Mouse (Mus musculus) forebrain, embryonic 12.5 days (tissue): Measurements from ENCODE around the gene Gm10358. TPM values are rescaled to one million over a fixed set of nuclear protein-coding genes. Genes with fewer than 3 reads are reported as not detected.
"Not testable (repeated sequence)": the region's sequence is repeated elsewhere in the genome, so short reads cannot be mapped to it uniquely, and the experiment has no call there.

Experiments
- ATAC-seq: fragments of 200-750 bp; cut with Nextera tagmentation; 2 replicates; pipeline ENCODE4 v1.8.0; 2017; ENCODE audit warnings: moderate TSS enrichment; ENCODE audit not compliant: low FRiP score
- H3K27ac ChIP-seq: fragments of 300-500 bp; sonication (generic); 2 replicates; pipeline ENCODE4 v1.5.1; 2016; ENCODE audit warnings: mild to moderate bottlenecking
- H3K27me3 ChIP-seq: fragments of 300-500 bp; sonication (generic); 2 replicates; pipeline ENCODE4 v1.6.1; 2016; ENCODE audit warnings: mild to moderate bottlenecking
- H3K36me3 ChIP-seq: fragments of 300-500 bp; sonication (generic); replicated peaks from 2 replicates; pipeline ENCODE4 v1.6.1; 2016; ENCODE audit warnings: mild to moderate bottlenecking
- H3K4me1 ChIP-seq: fragments of 300-500 bp; sonication (generic); 2 replicates; pipeline ENCODE4 v1.6.1; 2016
- H3K4me2 ChIP-seq: fragments of 300-500 bp; sonication (generic); 2 replicates; pipeline ENCODE4 v1.6.1; 2016; ENCODE audit warnings: mild to moderate bottlenecking, moderate library complexity
- H3K4me3 ChIP-seq: fragments of 300-500 bp; sonication (generic); replicated peaks from 2 replicates; pipeline ENCODE4 v1.5.1; 2016; ENCODE audit warnings: mild to moderate bottlenecking
- H3K9ac ChIP-seq: fragments of 300-500 bp; sonication (generic); 2 replicates; pipeline ENCODE4 v1.6.1; 2016; ENCODE audit warnings: mild to moderate bottlenecking
- H3K9me3 ChIP-seq: fragments of 300-500 bp; sonication (generic); 2 replicates; pipeline ENCODE4 v1.6.1; 2016
- WGBS: fragments of 180-500 bp; shearing (Covaris S2); methylation state at CpG from one replicate; pipeline ENCODE4 v1.1.7; 2016; 5-methylcytosine and 5-hydroxymethylcytosine counted together
- polyA plus RNA-seq: library from polyadenylated mRNA; unstranded; fragments of >200 nt; fragmentation: Nextera tagmentation; extraction: Ambion mirVana; gene quantifications from 2 replicates; pipeline ENCODE4 v1.2.1, GENCODE M21; 2016

Gene Gm10358
- polyA plus RNA-seq = 0.15 and 0.29 TPM in 2 replicates

GRCm38 (mm10) chr8:75406489-75406888 is at the start of gene Gm10358:
Gene Gm10358, minus strand, starts transcription at chr8:75406589.
- H3K36me3 ChIP-seq = no peaks in the 10 kb centered on the region
- WGBS = 95% methylated on average over 5 of the region's 5 CpGs
- H3K9ac ChIP-seq = no peak within 1 kb of the TSS
- no peaks in the 10 kb centered on the region for H3K9me3 ChIP-seq
- no peaks in the 10 kb centered on the region for H3K4me1 ChIP-seq
- no peak within 1 kb of the TSS for H3K27ac ChIP-seq
- no peak within 1 kb of the TSS for H3K4me3 ChIP-seq
- H3K27me3 ChIP-seq = no peaks in the 10 kb centered on the region
- no peak within 1 kb of the TSS for H3K4me2 ChIP-seq
- ATAC-seq = no peak

- WGBS = 91% methylated on average over 7 of the region's 7 CpGs
- no peak for ATAC-seq
- Histone ChIP-seq H3K27ac (no peak within 1 kb of the TSS), H3K27me3 (no peaks in the 10 kb centered on the region), H3K4me3 (no peak within 1 kb of the TSS), H3K36me3 (no peaks in the 10 kb centered on the region), H3K4me1 (no peaks in the 10 kb centered on the region), H3K4me2 (no peak within 1 kb of the TSS), H3K9me3 (no peaks in the 10 kb centered on the region), H3K9ac (no peak within 1 kb of the TSS)
Measured at GRCm38 (mm10) chr8:75448394-75448793, 42.0 kb upstream of the Gm10358 start, which contains the start of gene Iqcm. Gene Iqcm, plus strand, starts transcription at chr8:75448694.

- not testable (repeated sequence) for ATAC-seq, H3K27me3 ChIP-seq, H3K27ac ChIP-seq, H3K36me3 ChIP-seq, H3K9me3 ChIP-seq, H3K4me2 ChIP-seq, H3K4me1 ChIP-seq, H3K9ac ChIP-seq, H3K4me3 ChIP-seq
- WGBS = 68% methylated on average over 3 of the region's 3 CpGs
Measured at GRCm38 (mm10) chr8:75415696-75416095, 9.3 kb upstream of the Gm10358 start.

GRCm38 (mm10) chr8:75384770-75385290 is 21.6 kb downstream of the Gm10358 start:
- no peak overlapping the region for H3K9ac ChIP-seq

GRCm38 (mm10) chr8:75375530-75376123 is 30.8 kb downstream of the Gm10358 start:
- WGBS = 3% methylated on average over 1 of the region's 1 CpGs
- Histone ChIP-seq H3K9me3 (no peaks in the 10 kb centered on the region), H3K4me1 (peaks cover 5% of the 10 kb centered on the region; the same call in 1 of the 2 replicates), H3K27ac (no peak overlapping the region), H3K9ac (no peak overlapping the region), H3K36me3 (no peaks in the 10 kb centered on the region), H3K27me3 (peaks cover 12% of the 10 kb centered on the region), H3K4me2 (no peak overlapping the region), H3K4me3 (no peak overlapping the region)
- ATAC-seq = peak; percentile 78

More at GRCm38 (mm10) chr8:75384770-75385290, 21.6 kb downstream of the Gm10358 start:
- H3K9me3 ChIP-seq = no peaks in the 10 kb centered on the region
- H3K27ac ChIP-seq = no peak overlapping the region
- no peak for ATAC-seq
- no peaks in the 10 kb centered on the region for H3K36me3 ChIP-seq
- H3K27me3 ChIP-seq = no peaks in the 10 kb centered on the region
- H3K4me2 ChIP-seq = no peak overlapping the region
- no peak overlapping the region for H3K4me3 ChIP-seq
- no peaks in the 10 kb centered on the region for H3K4me1 ChIP-seq
- WGBS = 94% methylated on average over 4 of the region's 4 CpGs

GRCm38 (mm10) chr8:75372006-75372405 is 34.4 kb downstream of the Gm10358 start:
- ATAC-seq = no peak
- Histone ChIP-seq H3K36me3 (no peaks in the 10 kb centered on the region), H3K4me2 (no peak overlapping the region), H3K27ac (no peak overlapping the region), H3K9me3 (no peaks in the 10 kb centered on the region), H3K27me3 (peaks cover 7% of the 10 kb centered on the region), H3K4me3 (no peak overlapping the region), H3K4me1 (peaks cover 5% of the 10 kb centered on the region; the same call in 1 of the 2 replicates), H3K9ac (no peak overlapping the region)
- WGBS = 97% methylated on average over 2 of the region's 2 CpGs

Other genes with a start within 250 kb of the Gm10358 start
- gene Rasd2, start 192.6 kb downstream of the Gm10358 start, polyA plus RNA-seq = 0.13 and 0.14 TPM in 2 replicates
- gene Iqcm, start 42.1 kb upstream of the Gm10358 start, polyA plus RNA-seq = not detected in 2 replicates